Mouse (Mus musculus): Measurements from ENCODE around the gene Boll.

Boll gene

DNA sequence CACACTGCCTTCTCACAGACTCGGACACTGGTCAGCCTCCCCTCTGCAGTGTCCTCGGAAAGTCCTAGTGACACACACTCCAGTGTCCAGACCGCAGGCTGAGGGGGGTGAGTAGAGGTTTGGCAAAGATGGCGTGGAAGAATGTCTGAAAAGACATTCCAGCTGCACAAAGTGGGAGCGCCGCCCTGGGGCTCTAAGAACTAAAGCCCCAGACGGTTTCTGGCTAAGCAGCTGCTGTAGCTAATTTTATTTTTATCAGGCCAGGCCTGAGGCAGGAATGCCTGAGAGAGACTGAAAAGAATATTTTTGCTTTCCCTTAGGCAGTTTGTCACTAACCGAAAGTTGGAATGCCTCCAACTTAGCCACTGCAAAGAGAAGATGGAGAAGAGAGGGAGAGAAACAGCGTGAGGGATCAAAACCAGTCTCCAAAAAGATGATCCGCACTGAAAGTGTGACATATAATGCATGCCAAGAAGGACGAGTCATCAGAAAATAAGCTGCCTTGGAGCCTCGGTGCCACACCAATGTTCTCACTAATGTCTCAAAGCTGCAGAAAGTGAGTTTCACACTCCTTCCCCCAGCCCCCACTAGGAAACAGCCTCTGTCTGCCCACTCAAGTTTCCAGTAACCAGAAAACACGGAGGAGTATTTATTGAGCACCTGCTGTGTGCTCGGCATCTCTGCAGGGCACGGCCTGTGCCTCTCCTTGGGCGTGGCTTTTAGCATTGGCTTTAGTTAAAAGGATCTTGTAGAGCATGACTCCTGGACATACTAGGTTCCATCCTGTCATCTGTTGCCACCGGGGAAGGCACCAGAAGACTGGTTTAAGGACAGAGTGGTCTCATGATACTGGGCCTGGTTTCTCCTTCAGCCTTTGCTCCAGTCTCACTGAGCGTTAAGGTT is 161.2 kb downstream of the Boll start:
- DNase-seq: no peak

DNA sequence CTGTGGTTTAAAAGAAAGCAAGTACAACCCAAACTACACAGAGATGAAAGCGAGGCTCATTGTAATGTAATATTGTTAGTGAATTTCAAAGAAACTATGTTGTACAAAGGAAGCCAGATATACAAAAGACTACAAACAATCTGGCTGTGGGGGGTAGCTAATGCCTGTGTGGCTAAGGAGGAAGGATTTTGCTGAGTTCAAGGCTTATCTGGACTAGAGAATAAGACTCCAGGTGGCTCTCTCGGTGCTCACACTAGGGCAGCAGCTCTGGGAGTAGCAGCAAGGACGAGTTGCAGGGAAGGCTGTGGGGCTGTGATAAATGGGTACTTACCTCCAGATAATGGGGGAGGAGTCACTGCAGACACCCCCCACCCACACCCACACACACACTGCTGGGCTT is 164.6 kb downstream of the Boll start:
- DNase-seq: no peak

Measured in kidney, adult 9 months (tissue).